Mouse (Mus musculus) spleen, adult 2 months (tissue): Measurements from ENCODE around the gene Igf2bp3.

ENCODE experiments used
- CTCF ChIP-seq: fragments of 200-500 bp; IDR thresholded peaks from 2 replicates; pipeline ENCODE4 v1.5.1; 2011; ENCODE audit warnings: mild to moderate bottlenecking, inconsistent platforms; ENCODE audit not compliant: insufficient read depth, insufficient read length, insufficient replicate concordance; ENCODE audit errors: extremely low read depth
- POLR2A ChIP-seq: fragments of 200-500 bp; IDR thresholded peaks from 2 replicates; pipeline ENCODE4 v1.6.1; 2011; ENCODE audit warnings: low read depth, low read length, inconsistent platforms

DNA sequence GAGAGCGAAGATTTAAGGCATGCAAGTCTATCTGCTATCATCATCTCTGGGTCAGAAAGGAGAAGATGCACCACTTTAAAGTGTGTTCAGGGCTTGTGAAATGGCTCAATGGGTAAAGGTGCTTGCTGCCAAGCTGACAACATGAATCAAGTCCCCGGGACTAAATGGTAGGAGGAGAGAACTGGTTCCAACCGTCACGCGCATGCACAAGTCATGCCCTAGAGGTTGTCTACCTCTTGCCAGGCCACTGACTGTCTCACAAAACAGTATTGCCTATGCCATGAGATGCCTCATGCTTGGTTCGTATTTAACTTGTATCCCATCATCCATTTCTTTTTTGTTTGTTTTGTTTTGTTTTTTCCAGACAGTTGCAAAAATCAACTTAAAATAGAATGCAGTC lies 48.9 kb downstream of the Igf2bp3 start:
- TF ChIP-seq POLR2A: no peak
- TF ChIP-seq CTCF: no peak
